Mouse (Mus musculus): ENCODE data around the gene Ddrgk1. TPM values are rescaled to one million over a fixed set of nuclear protein-coding genes. Genes with fewer than 3 reads are reported as not detected.

Ddrgk1 gene
- total RNA-seq (2021), result 10 to 100 TPM; 85.2 to 97.5 TPM
- long read RNA-seq, experiment 1, transcript Ddrgk1-201 (9 exons, 1,238 nt), result major isoform, 73 of 82 reads
- long read RNA-seq, experiment 1, partial matches to known transcripts, result 4 of 82 reads
- long read RNA-seq, experiment 1, other reads (novel, unspliced or antisense), result 5 of 82 reads
- long read RNA-seq, experiment 2, transcript Ddrgk1-201 (9 exons, 1,238 nt), result major isoform, 49 of 55 reads
- long read RNA-seq, experiment 2, partial matches to known transcripts, result 3 of 55 reads
- long read RNA-seq, experiment 2, other reads (novel, unspliced or antisense), result 3 of 55 reads

DNA sequence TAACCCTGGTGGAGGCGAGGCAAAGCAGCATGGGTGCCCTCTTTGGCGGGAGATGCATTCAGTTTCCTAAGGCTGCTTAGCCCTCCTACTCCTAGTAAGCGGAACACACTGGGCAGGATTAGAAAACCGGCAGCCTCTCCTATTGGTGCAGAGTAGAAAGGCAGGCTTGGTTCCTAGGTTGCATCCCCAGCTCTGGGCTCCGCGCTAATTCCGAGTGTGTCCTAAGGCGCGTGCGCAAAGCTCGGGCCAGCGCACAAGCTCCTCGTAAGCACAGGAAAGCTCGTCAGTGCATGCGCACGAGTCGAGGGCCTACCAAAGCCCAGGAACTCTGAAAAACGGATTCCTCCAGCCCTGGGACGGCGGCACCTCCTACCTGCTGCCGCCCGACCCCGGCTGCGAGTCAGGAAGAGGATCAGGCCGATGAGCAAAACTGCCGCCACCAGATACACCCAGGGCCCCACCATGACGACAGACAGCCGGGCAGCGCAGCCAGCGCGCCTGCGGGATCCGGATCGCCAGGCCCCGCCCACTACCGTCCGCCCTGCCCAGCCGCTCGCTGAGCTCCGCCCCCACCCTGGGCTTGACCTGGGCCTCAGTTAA is at the start of gene Ddrgk1:
Gene Ddrgk1, minus strand, starts transcription at position 558 of the 600 bp plus-strand sequence.
- peak; percentile 94 to 95 for DNase-seq

DNA sequence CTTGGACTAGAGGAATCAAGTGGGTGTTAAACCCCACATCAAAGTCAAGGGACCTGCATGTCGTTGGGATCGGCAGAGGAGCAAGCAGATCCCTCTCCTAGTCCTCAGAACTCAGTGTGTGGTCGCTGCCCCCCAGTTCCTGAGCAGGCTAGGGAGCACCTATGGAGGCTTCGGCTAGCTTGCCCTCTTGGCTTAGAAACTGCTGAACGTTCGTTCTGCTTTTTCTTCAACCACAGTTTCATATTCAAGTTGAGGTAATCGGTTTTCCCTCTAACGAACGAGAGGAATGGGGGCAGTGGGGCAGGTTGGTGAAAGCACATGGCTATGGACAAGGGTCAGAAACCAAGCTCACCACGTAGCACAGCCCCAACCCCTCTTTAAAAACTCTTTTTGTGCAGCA is 42.6 kb upstream of the Ddrgk1 start:
- no peak for DNase-seq

- DNase-seq, result no peak
Measured at GRCm38 (mm10) chr2:130706602-130707001, 42.1 kb upstream of the Ddrgk1 start.

DNA sequence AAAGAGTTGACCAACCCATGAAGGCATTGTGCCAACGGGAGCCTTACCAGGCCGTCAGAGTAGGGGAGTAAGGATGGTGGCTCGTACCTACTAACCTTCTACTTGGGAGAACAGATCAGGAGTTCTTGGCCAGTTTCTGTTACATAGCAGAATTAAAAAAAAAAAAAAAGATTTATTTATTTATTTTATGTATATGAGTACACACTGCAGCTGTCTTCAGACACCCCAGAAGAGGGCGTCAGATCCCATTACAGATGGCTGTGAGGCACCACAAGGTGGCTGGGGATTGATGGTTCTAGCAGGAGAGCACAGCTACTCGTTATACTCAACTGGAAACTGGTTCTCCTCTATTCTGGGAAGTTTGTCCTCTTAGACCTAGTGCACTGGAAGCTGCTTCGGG is 40.7 kb upstream of the Ddrgk1 start:
- DNase-seq, result no peak

GRCm38 (mm10) chr2:130704040-130705001 is 39.9 kb upstream of the Ddrgk1 start:
- DNase-seq, result peak in 1 of 2 experiments; percentile 9

DNA sequence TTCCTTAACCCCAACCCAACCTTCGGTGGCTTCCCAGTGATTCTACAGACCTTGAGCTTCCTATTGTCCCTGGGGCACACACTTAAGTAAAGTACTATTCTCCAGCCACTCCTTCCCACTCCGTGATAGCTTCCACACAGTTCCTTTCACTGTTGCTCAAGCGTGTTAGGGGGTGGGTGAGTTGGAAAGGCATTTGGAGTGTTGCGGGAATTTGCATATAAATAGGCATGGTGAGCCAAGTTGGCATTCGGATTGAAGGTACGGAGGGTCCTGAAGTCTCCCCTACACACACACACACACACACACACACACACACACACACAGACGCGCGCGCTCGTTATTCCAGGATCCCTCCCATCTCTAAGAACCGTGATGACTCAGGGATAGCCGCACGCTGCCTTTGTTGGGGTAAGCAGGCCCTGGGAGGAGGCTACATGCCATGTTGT is 33.4 kb upstream of the Ddrgk1 start:
- no peak for DNase-seq

DNA sequence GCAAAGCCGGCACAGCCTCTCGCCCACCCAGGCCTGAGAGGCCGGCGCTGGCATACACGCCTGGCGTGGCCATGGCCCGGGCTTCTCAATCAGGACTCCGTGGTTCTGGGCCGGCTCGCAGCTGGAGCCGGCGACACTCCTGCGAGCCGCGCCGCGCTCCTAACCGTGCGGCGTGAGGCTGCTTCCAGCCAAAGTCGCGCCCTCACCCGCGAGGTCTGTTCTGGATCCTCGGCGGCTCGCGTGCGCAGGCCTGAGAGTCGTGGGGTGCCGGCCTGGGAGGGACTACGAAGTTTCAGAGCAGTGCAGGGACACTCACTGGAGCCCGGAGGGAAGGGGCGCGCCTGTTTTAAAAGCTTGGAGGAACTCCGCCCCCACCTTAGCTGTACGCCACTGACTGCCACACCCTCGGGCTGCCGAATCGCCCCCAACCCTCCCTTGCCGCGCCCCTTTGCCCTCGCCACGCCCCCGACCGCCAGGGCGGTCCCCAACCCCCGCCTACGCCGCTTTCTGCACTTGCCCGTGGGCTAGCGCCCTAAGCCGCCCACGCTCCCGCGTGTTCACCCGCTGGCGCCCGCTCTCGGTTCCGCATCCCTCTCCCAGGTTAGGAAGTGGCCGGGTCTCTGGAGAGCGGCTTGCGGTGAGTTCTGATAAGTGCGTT is 32.8 kb upstream of the Ddrgk1 start, which contains the start of gene Slc4a11:
Gene Slc4a11, minus strand, starts transcription at position 367 of the 658 bp plus-strand sequence.
- peak; percentile 59 to 67 for DNase-seq

GRCm38 (mm10) chr2:130696700-130697152 is 32.3 kb upstream of the Ddrgk1 start:
- DNase-seq, result peak in 1 of 2 experiments; percentile 26

GRCm38 (mm10) chr2:130693563-130693962 is 29.1 kb upstream of the Ddrgk1 start:
- no peak for DNase-seq

- no peak for DNase-seq
Measured at GRCm38 (mm10) chr2:130689011-130689410, 24.6 kb upstream of the Ddrgk1 start.

GRCm38 (mm10) chr2:130685426-130685825 is 21.0 kb upstream of the Ddrgk1 start:
- DNase-seq, result no peak

- DNase-seq, result no peak
Measured at GRCm38 (mm10) chr2:130681531-130681930, 17.1 kb upstream of the Ddrgk1 start.

DNA sequence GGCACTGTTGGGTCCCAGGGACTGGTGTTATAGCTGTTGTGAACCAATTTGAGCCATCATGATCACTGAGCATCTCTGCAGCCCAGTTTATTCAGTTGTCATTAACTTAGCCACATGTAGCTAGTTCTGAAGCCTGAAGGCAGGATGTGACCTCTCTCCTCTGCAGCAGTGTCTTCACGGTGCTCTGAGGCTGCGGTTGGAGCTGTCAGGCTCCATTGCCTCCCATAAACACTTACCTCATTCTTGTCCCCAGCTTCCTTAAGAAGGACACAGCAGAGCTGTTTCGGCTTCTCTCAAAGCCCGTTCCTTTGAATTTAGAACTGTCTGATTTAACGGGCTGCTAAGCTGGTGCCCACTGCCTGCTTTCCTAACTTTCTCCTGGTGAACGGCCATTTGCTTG is 15.4 kb upstream of the Ddrgk1 start:
- DNase-seq, result no peak

DNA sequence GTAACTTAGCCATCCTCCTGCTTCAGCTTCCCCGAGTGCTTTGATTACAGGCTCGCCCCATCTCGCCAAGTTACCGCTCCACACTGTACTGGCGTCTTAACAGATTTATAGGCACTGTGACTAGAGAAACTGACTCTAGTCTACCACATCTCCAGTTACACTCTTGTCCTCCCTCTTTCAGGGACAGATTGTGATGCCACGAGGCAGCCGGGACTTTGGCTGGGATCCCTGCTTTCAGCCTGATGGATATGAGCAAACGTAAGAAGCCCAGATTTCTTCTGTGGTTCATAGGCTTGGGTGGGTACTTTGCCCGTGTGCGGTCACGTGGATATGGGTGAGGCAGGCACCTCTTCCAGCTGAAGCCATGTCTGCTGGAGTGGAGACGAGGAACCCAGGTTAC is 14.7 kb upstream of the Ddrgk1 start:
- no peak for DNase-seq

DNA sequence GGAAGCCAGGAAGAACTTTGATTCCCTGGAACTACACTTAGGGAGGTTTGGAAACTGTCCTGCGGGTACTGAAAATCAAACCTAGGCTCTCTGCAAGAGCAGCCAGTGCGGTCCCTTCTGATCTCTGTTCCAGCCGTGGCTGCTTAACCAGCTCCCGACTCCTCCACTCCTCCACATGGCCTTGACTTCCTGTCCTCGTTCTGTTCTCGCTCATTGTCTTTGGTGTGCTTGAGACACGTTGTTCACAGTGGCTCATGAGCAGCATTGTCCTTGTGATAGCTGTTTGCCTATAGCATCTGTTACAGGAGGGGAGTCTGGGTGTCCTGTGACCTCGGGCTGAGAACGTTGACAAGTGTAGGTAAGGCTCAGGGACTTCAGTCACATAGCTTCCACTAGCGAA is 12.8 kb upstream of the Ddrgk1 start:
- DNase-seq, result no peak

GRCm38 (mm10) chr2:130667559-130667958 is 3.1 kb upstream of the Ddrgk1 start, which contains the start of gene Itpa:
Itpa (plus strand) TSS chr2:130667610.
- peak; percentile 88 to 92 for DNase-seq

GRCm38 (mm10) chr2:130663342-130663741 is 1.1 kb downstream of the Ddrgk1 start:
- DNase-seq, result no peak

GRCm38 (mm10) chr2:130658530-130658929 is 5.9 kb downstream of the Ddrgk1 start:
- DNase-seq, result no peak

- no peak for DNase-seq
Measured at GRCm38 (mm10) chr2:130657541-130657940, 6.9 kb downstream of the Ddrgk1 start.

DNA sequence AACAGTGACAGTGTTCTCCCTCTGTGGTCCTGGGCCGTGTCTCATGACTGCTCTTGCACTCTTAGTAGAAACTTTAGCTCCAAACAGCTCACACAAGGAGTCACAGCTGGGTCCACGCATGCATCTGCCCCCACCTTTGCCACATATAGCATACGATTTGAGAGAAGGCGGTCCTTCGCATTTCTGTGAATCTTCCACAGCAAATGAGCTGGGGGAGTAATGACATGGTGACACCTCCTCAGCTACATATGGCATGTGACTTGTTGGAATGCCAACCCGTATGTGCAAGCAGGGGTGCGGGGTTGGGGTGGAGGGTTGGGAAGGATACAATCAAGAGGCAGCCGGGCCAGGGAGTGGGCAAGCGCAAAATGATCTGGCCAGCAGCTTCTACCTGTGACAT is 7.9 kb downstream of the Ddrgk1 start:
- no peak for DNase-seq

DNA sequence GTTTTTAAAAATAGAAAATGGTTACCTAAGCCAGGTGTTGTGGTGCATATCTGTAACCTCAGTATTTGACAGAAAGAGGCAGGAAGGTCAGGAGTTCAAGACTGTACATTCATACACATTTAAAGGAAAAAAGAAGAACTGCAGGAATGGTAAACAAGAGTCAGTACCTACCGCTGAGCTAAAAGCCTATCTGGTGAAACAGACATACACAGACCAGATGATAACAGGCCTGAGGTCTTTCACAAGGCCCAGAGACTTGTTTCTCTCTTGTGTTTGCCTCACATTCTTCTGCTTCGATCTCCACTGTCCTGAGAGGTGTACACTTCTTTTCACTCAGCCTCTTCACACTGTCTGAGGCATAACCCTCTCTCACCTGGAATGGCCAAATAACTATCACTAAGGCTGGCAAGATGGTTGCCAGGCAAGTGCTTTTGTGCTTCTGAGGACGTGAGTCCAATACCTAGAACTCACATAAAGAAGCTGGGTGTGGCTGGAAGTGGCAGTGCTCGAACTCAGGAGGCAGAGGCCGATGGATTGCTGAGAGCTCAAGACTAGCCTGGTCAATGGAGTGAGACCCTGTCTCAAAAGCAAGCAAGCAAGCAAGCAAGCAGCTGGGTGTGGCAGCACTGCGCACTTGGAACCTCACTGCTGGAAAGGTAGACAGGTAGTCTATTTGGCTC is 8.7 kb downstream of the Ddrgk1 start:
- no peak for DNase-seq
